Mouse (Mus musculus): ENCODE measurements at regions not wholly inside any gene's neighbourhood (a gene's known extent, or its start where the extent isn't known, plus 50 kb on each side); places are given as distances from the start of the nearest gene placed in this dataset.

DNA sequence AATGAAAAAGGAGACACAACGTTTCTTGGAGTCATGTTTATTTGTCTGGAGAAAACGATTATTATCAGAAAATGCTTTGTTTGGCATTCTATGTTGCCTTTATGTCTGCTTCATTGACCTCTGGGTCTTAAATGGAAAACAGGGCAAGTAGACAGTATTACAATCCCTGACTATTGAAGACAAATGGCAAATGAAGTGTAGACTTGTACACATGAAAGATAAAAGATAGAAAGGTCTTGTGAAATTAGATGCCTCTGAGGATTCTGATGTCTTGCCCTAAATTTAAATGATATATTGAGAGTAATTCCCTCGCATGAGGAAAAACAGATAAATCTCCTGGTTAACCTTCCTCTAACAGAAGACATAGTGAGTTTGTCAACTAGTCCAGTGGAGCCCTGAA is 1186.7 kb downstream of the Slitrk1 start:
- DNase-seq, result no peak

DNA sequence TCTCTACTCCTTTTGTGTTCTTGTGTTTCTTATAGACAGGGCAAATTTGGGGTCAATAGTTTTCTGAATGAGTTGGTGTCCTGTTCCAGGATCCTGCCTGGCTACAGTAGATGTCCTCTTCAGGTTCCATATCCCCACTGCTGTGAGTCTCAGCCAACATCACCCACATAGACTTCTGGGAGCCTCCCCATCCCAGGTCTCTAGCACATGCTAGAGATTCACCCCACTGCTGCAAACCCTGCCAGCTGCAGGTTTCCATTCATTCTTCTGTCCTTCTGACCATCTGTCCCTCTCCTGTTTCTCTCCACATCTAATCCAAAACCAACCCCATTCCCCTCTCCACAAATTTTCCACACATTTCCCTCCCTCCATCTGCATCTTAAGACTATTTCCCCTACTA is 1225.6 kb downstream of the Slitrk1 start:
- DNase-seq, result no peak

DNA sequence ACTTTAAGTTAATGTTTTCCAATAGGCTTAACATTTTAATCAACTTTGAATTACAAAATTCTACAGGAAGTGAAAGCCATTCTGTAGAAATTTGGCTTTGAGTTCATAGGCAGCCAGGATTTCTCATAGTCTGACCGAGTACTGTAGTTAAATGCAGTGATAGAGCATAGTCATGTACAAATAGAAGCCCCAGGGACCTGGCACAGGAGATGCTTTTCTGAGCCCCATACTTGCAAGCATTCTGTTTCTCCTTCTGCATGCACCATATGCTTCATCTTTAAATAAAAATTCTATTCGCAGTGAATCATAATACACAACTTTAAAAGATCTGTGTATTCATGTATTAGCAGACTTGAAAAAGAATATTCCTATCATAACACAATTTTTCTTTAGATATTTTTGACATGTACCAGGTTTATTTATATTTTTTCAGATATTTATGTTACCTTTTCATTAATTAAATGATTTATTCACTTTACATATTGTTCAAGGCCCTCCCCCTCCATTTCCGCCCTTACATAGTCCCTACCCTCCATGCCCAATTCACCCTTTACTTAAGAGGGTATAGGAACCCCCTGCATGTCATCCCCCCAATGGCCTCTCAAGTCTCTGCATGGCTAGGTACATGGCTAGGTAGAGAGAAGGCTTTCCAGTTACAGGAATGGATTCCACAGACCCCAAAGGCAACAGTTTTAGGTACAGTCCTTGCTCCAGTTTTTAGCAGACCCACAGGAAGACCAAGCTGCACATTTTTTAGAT is 1226.5 kb downstream of the Slitrk1 start:
- peak; percentile 6 to 18 for DNase-seq

DNA sequence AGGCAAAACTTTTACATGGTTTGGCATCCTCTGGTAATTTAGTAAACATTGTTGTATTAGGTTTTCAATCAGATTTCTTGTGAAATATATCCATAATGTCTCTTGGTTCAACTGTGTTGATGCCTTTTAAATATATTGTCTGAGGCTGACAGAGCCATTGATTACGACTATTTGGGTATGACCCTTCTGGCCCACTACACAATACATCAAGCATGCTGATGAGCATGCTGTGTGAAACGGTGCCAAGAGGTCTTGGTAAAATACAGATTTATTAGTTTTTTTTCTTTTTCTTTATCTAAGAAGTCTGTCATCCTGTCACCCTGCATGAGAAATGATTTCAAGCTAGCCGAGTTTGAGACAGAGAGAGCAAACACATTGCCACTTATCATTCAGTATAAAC is 1257.4 kb downstream of the Slitrk1 start:
- no peak for DNase-seq

DNA sequence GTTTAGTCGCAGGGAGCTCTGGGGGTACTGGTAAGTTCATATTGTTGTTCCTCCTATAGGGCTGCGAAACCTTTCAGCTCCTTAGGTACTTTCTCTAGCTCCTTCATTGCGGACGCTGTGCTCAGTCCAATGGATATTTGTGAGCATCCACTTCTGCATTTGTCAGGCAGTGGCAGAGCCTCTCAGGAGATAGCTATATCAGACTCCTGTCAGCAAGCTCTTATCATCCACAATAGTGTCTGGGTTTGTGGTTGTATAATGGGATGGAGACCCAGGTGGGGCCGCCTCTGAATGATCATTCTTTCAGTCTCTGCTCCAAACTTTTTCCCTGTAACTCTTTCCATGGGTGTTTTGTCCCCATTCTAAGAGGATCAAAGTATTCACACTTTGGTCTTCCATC is 1298.5 kb downstream of the Slitrk1 start:
- DNase-seq, result no peak

DNA sequence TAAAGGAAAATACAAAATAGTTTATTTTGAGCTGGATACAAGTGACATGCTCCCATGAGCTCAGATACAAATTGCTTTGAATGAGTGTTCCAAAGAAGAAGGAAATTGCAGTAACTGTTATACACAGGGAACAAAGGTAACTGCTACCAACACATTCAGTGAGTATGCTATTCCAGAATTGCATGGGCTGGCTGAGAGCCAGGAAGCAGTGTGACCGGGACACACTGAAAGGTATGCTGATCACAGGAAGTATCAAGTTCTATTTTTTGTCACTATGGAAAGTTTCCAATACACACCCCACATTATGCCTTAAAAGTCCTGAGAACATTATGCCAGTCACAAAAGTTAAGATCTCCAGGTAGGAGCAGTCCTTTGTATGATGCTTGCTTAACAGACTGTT is 1299.6 kb downstream of the Slitrk1 start:
- no peak for DNase-seq

DNA sequence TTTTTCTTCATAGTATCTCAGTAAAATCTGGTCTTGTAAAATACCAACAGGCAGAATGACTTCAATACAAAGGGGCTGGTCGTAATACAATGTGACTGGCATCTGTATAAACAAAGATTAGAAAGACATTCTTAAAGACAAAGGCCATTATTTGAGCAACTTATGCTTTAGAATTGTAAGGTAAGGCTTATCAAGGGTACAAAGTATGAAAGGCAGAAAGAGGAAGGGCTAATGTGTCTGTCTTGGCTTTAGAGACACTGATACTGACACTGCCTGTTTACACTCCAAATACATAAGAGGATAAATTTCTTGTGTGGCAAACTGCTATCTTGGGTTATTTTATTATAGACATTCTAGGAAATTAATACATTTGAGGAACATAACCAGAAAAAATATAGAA is 1310.8 kb downstream of the Slitrk1 start:
- no peak for DNase-seq

DNA sequence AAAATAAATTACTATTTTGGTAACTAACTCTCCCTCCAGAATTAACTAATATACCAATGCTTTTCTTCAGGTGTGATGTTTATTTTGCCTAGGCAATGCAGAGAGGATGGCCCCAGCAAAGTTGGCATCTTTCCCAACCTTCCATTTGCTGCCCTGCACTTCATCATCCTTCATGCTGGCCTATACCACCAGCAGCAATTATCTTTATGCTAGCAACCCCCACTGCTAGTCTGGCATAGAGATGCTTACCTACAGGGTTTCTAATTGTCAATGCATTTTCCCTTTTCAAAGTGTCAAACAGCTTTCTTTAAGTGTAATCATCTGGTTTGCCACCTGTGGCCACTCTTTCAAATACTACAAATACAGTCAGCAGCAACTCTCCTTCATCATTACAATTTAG is 1327.2 kb downstream of the Slitrk1 start:
- DNase-seq, result no peak

DNA sequence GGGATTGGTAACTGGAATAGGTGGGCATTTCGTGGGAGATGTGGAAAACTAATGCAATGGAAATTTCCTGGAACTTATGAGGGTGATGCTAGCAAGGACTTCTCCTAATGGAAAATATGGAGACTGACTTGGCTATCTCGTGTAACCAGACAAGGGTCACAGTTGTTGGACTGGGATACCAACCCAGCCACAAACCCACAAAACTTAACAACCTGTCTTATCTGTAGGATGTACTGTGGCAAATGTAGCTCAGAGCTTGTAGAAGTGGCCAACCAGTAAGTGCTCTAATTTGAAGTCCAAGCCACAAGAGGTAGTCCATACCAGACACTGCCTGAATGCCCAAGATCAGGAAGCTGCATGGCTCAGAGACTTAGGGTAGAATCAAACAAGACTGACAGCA is 1329.7 kb downstream of the Slitrk1 start:
- no peak for DNase-seq

DNA sequence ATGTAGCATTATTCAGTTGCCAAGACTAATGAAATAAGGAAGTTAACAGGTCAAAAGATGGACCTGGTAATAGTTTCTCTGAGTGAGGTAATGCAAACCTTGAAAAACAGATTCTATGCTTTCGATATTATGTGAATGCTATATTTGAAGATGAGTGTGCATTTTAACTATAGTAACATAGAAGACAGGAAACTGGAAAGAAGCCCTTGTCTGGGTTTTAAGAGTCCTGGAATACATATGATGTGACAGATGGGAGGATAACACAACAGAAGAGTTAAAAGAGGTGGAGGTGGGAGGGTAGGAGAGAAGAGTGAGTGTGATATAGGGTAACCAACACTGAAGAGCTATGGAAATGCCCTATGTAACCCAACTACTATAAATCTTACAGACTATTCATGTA is 1343.3 kb downstream of the Slitrk1 start:
- no peak for DNase-seq

DNA sequence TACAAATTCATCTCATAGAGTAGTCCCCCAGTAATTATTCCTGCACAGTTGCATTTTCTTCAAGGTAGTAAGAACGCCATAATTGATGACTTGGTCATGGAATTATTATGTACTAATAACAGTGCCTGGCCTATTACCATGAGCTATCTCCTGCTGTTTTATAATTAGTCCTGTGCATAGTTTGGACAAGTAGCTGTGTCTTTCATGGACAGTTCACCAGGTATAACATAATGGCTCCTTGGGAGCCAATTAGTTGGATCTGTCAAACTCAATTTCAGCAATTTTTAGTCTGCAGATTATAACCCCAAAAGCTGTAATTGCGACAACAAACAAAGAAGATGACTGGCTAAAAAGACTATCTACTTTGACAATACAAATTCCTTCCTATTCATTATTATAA is 1345.5 kb downstream of the Slitrk1 start:
- DNase-seq, result no peak

Data from layer of hippocampus, postnatal 36 days (tissue).